Mouse (Mus musculus): ENCODE measurements at regions not wholly inside any gene's neighbourhood (a gene's known extent, or its start where the extent isn't known, plus 50 kb on each side); places are given as distances from the start of the nearest gene placed in this dataset.

GRCm38 (mm10) chr3:19425322-19425721 lies 203.2 kb downstream of the 1700064H15Rik start:
- H3K27me3 ChIP-seq (replicated peaks): no peaks in the 10 kb centered on the region
- no peak overlapping the region for H3K4me3 ChIP-seq
- no peak overlapping the region for H3K9ac ChIP-seq
- no peaks in the 10 kb centered on the region for H3K36me3 ChIP-seq
- H3K9me3 ChIP-seq (replicated peaks): no peaks in the 10 kb centered on the region
- no peak overlapping the region for H3K27ac ChIP-seq
- 74% methylated on average over 1 of the region's 1 CpGs for WGBS (ENCODE audit: insufficient replicate concordance)
- no peaks in the 10 kb centered on the region for H3K4me1 ChIP-seq
- no peak for ATAC-seq
- no peak overlapping the region for H3K4me2 ChIP-seq

GRCm38 (mm10) chr3:19424384-19424783 lies 204.1 kb downstream of the 1700064H15Rik start:
- ATAC-seq: no peak
- no peak overlapping the region for H3K4me2 ChIP-seq
- H3K9ac ChIP-seq: no peak overlapping the region
- no peaks in the 10 kb centered on the region for H3K9me3 ChIP-seq (replicated peaks)
- H3K27me3 ChIP-seq (replicated peaks): no peaks in the 10 kb centered on the region
- H3K36me3 ChIP-seq: no peaks in the 10 kb centered on the region
- no peak overlapping the region for H3K27ac ChIP-seq
- H3K4me1 ChIP-seq: no peaks in the 10 kb centered on the region
- no peak overlapping the region for H3K4me3 ChIP-seq

DNA sequence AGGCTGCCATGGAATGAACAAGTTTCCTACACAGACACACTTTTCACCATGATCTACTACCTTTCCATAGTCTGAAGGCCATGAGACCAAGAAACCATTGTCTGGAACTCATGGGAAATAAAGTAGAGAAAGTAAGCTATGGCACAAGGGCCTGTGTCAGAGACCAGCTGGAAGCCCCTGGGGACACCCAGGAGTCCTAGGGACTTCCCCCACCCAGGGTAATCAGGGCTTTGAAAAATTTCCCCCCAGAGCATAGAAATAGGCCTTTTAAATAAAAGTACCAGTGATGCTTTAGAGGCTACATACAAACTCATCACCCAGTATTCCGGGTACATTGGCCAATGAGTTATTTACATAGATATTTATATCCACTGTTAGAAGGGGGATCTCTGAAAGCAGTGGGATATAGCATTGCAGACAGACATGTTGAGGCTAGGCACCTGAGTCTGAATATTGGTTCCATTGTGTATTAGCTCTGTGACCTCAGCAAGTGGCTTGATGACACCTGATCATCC lies 207.0 kb downstream of the 1700064H15Rik start:
- H3K27me3 ChIP-seq (replicated peaks): no peaks in the 10 kb centered on the region
- WGBS (ENCODE audit: insufficient replicate concordance): 68% methylated on average over 1 of the region's 1 CpGs
- no peak overlapping the region for H3K27ac ChIP-seq
- no peaks in the 10 kb centered on the region for H3K4me1 ChIP-seq
- H3K4me2 ChIP-seq: no peak overlapping the region
- no peak overlapping the region for H3K9ac ChIP-seq
- no peaks in the 10 kb centered on the region for H3K36me3 ChIP-seq
- ATAC-seq: no peak
- no peak overlapping the region for H3K4me3 ChIP-seq
- H3K9me3 ChIP-seq (replicated peaks): no peaks in the 10 kb centered on the region

DNA sequence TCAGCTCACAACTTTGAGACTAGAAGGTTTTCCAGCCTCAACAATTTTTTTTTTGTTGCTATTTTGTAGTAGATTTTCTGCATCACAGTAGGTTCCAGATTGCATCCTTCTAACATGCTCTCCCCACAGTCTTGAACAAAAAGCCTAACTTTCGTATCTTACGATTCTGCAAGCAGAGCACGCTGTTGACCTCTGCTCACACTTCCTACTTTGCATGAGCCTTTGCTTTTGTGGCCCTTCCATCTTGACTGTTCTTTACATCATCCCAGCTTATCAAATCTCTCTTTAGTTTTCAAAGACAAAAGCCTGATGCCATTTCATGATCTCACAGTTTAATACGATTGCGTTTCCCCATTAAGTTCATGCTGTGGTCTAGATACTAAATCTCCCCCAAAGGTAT lies 207.6 kb downstream of the 1700064H15Rik start:
- ATAC-seq: no peak
- 83% methylated on average over 5 of the region's 5 CpGs for WGBS (ENCODE audit: insufficient replicate concordance)
- no peaks in the 10 kb centered on the region for H3K27me3 ChIP-seq (replicated peaks)
- H3K27ac ChIP-seq: no peak overlapping the region
- H3K4me3 ChIP-seq: no peak overlapping the region
- H3K9me3 ChIP-seq (replicated peaks): no peaks in the 10 kb centered on the region
- no peak overlapping the region for H3K4me2 ChIP-seq
- no peaks in the 10 kb centered on the region for H3K36me3 ChIP-seq
- no peak overlapping the region for H3K9ac ChIP-seq
- H3K4me1 ChIP-seq: no peaks in the 10 kb centered on the region

GRCm38 (mm10) chr3:19410938-19411515 lies 217.4 kb downstream of the 1700064H15Rik start:
- H3K27me3 ChIP-seq (replicated peaks): no peaks in the 10 kb centered on the region
- no peak overlapping the region for H3K4me3 ChIP-seq
- H3K9me3 ChIP-seq (replicated peaks): no peaks in the 10 kb centered on the region
- ATAC-seq: no peak
- no peak overlapping the region for H3K9ac ChIP-seq
- no peak overlapping the region for H3K27ac ChIP-seq
- H3K4me1 ChIP-seq: no peaks in the 10 kb centered on the region
- WGBS (ENCODE audit: insufficient replicate concordance): 16% methylated on average over 3 of the region's 3 CpGs
- no peaks in the 10 kb centered on the region for H3K36me3 ChIP-seq
- H3K4me2 ChIP-seq: no peak overlapping the region

GRCm38 (mm10) chr3:19408283-19408682 lies 220.2 kb downstream of the 1700064H15Rik start:
- Histone ChIP-seq H3K9me3 (replicated peaks) (no peaks in the 10 kb centered on the region), H3K9ac (no peak overlapping the region), H3K4me1 (no peaks in the 10 kb centered on the region), H3K36me3 (no peaks in the 10 kb centered on the region), H3K27ac (no peak overlapping the region), H3K4me2 (no peak overlapping the region), H3K4me3 (no peak overlapping the region), H3K27me3 (replicated peaks) (no peaks in the 10 kb centered on the region)
- WGBS (ENCODE audit: insufficient replicate concordance): 21% methylated on average over 2 of the region's 2 CpGs
- ATAC-seq: no peak

DNA sequence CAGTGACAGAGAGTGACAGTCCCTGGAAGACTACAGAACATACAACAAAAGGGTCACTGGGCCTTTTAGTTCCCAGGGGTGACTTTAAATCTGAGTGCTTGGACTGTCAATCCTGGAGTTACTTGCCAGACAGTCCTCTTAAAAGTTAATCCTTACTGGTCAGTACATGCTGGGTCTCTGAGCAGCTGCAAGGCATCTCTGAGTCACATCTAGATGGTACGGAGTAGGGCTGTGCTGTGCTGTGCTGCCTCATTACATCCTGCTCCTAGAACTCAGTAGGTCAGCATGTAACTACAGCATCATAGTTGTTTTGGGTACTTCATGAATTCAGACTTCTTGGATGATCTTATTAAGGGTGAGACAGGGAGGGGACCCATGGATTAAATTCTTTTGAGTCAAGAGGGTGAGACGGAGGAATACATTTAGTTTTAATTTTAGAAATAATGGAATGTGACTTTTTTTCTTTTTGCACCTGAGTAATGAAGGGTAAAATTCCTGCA lies 220.8 kb downstream of the 1700064H15Rik start:
- Histone ChIP-seq H3K9me3 (replicated peaks) (no peaks in the 10 kb centered on the region), H3K9ac (no peak overlapping the region), H3K4me3 (no peak overlapping the region), H3K27ac (no peak overlapping the region), H3K27me3 (replicated peaks) (no peaks in the 10 kb centered on the region), H3K36me3 (no peaks in the 10 kb centered on the region), H3K4me1 (no peaks in the 10 kb centered on the region), H3K4me2 (no peak overlapping the region)
- no peak for ATAC-seq
- WGBS (ENCODE audit: insufficient replicate concordance): 68% methylated on average over 2 of the region's 2 CpGs

GRCm38 (mm10) chr3:19406351-19407151 lies 221.9 kb downstream of the 1700064H15Rik start:
- no peak overlapping the region for H3K4me3 ChIP-seq
- H3K27me3 ChIP-seq (replicated peaks): no peaks in the 10 kb centered on the region
- no peaks in the 10 kb centered on the region for H3K9me3 ChIP-seq (replicated peaks)
- WGBS (ENCODE audit: insufficient replicate concordance): 56% methylated on average over 14 of the region's 14 CpGs
- H3K9ac ChIP-seq: no peak overlapping the region
- no peak overlapping the region for H3K27ac ChIP-seq
- no peaks in the 10 kb centered on the region for H3K4me1 ChIP-seq
- ATAC-seq: no peak
- H3K36me3 ChIP-seq: no peaks in the 10 kb centered on the region
- H3K4me2 ChIP-seq: no peak overlapping the region

DNA sequence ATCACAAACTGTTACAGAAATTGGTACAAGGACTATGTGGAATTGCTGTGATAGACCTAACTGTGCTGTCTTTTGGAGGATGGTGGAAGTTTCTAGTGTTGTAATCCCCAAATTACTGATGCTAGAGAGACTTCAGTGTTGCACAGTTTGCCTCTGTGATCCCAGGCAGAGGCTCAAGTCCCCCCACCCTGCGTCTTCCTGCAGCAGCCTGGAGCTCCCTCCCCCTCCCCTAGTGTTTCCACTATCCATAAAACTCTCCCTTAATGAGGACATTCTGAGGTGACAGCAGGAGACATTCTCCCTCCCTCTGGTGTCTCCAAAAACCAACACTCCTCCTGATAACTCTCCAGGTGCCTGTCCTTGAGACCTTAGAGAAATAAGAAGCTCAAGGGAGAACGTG lies 242.8 kb downstream of the 1700064H15Rik start:
- 22% methylated on average over 2 of the region's 2 CpGs for WGBS (ENCODE audit: insufficient replicate concordance)
- H3K27ac ChIP-seq: no peak overlapping the region
- no peaks in the 10 kb centered on the region for H3K9me3 ChIP-seq (replicated peaks)
- H3K9ac ChIP-seq: no peak overlapping the region
- H3K36me3 ChIP-seq: no peaks in the 10 kb centered on the region
- H3K27me3 ChIP-seq (replicated peaks): no peaks in the 10 kb centered on the region
- no peaks in the 10 kb centered on the region for H3K4me1 ChIP-seq
- ATAC-seq: no peak
- H3K4me3 ChIP-seq: no peak overlapping the region
- no peak overlapping the region for H3K4me2 ChIP-seq

DNA sequence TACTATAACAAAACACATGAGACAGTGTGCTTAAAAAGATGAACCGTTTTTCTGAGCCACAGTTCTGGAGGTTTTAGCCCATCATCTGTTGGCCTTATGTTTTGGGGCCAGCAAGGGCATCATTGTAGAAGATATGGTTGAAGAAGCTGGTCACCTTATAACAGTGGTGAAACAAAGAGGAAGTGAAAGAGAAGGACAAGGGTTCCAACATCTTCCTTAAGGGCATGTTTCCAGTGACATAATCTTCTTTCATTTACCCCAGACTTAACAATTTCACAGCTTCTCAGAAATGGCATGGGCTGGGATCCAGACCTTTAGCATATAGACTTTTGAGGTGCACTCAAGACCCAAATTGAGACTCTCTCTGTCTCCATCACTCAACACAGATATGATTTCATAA lies 259.5 kb downstream of the 1700064H15Rik start:
- H3K9me3 ChIP-seq (replicated peaks): no peaks in the 10 kb centered on the region
- no peak overlapping the region for H3K9ac ChIP-seq
- H3K27me3 ChIP-seq (replicated peaks): no peaks in the 10 kb centered on the region
- H3K4me3 ChIP-seq: no peak overlapping the region
- 50% methylated on average over 1 of the region's 1 CpGs for WGBS (ENCODE audit: insufficient replicate concordance)
- ATAC-seq: no peak
- no peaks in the 10 kb centered on the region for H3K4me1 ChIP-seq
- H3K4me2 ChIP-seq: no peak overlapping the region
- H3K36me3 ChIP-seq: no peaks in the 10 kb centered on the region
- H3K27ac ChIP-seq: no peak overlapping the region

DNA sequence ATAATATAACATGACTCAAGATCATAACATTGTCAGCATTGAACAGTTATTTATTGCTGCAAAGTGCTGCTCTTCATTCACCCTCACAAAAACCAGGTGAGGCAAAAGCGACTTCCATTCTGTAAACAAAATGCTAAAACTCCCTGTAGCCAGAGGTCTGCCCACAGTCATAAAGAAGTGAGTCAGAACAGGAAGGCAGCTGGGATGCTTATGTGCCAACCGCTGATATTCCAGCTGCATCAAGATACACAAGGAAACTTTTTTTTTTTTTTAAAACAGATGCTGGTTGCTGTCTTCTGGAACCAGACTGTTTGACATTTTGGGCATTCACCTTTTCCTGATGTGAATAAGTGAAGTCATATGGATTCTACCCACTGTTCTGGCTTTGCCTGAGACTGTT lies 260.7 kb downstream of the 1700064H15Rik start:
- Histone ChIP-seq H3K4me2 (no peak overlapping the region), H3K36me3 (no peaks in the 10 kb centered on the region), H3K4me3 (no peak overlapping the region), H3K9ac (no peak overlapping the region), H3K27me3 (replicated peaks) (no peaks in the 10 kb centered on the region), H3K9me3 (replicated peaks) (no peaks in the 10 kb centered on the region), H3K27ac (no peak overlapping the region), H3K4me1 (no peaks in the 10 kb centered on the region)
- 50% methylated on average over 2 of the region's 2 CpGs for WGBS (ENCODE audit: insufficient replicate concordance)
- ATAC-seq: no peak

Measured in liver, embryonic 12.5 days (tissue).